ENCODE assay signal across 13 mouse cellular contexts in genomic region chr1:82475821-82476220, GRCm38 (mm10).
DNase-seq lines count a peak whose midpoint lies in the region; ATAC-seq and TF ChIP-seq lines count a peak whose summit lies in the region.
"Had no signal": no experiment of that assay in that cellular context is flagged by ENCODE, and none has a peak within 500 bp of the region (broad histone marks: within the 10 kb centered on the region; RNA-seq: fewer than 3 reads in every experiment).

No protein-coding gene starts in this region.

- 0 out of 2 replicates have a peak, but pooled peaks cover 2% of the 10 kb centered on the region for H3K4me1 ChIP-seq in heart, embryonic 10.5 days
- H3K4me1 ChIP-seq in midbrain, embryonic 13.5 days (replicated peaks) = peaks cover 12% of the 10 kb centered on the region; the same call in 1 of the 2 replicates
- 0 out of 2 replicates have a peak, but pooled peaks cover 4% of the 10 kb centered on the region for H3K4me1 ChIP-seq in midbrain, embryonic 14.5 days (ENCODE audit: control insufficient read depth, insufficient read depth, low read length)
- H3K4me1 ChIP-seq in forebrain, embryonic 14.5 days (ENCODE audit: control insufficient read depth, insufficient read depth, low read length) = peaks cover 12% of the 10 kb centered on the region; the same call in 1 of the 2 replicates
- H3K4me1 ChIP-seq: heart, embryonic 15.5 days had no signal

- no peak for TF ChIP-seq POLR2A in myocyte (IDR thresholded peaks at IDR 0.05; ENCODE audit: insufficient read length, low read depth)

- H3K4me2 ChIP-seq in midbrain, embryonic 13.5 days (replicated peaks) = no peak overlapping the region
- H3K4me2 ChIP-seq in midbrain, embryonic 14.5 days (ENCODE audit: low read length) = no peak overlapping the region
- H3K4me2 ChIP-seq in forebrain, embryonic 14.5 days (ENCODE audit: low read length) = no peak overlapping the region
- peak overlapping the region; percentile 46 for H3K4me2 ChIP-seq in myocyte (ENCODE audit: low read depth)

- no peak overlapping the region for H3ac ChIP-seq in myocyte (ENCODE audit: control insufficient read depth, insufficient read length)

- H3K9ac ChIP-seq in midbrain, embryonic 13.5 days (replicated peaks) = no peak overlapping the region
- H3K9ac ChIP-seq in midbrain, embryonic 14.5 days (replicated peaks; ENCODE audit: low read length) = no peak overlapping the region
- no peak overlapping the region for H3K9ac ChIP-seq in forebrain, embryonic 14.5 days (ENCODE audit: low read length)
- H3K9ac ChIP-seq: heart, embryonic 15.5 days had no signal

- no peaks in the 10 kb centered on the region for H3K79me2 ChIP-seq in myocyte (ENCODE audit: control insufficient read depth, insufficient read depth)

- intact Hi-C loops in heart, postnatal 14 days (cut with DNase I) = loop anchor here (2.0 to 5.0 kb wide), 3 partner anchors 44 to 1165 kb away; no protein-coding TSS in a partner anchor

- WGBS in heart, embryonic 10.5 days = 84% methylated on average over 4 of the region's 4 CpGs
- 90% methylated on average over 4 of the region's 4 CpGs for WGBS in midbrain, embryonic 13.5 days
- WGBS in midbrain, embryonic 14.5 days = 84% methylated on average over 4 of the region's 4 CpGs
- whole genome bisulfite sequencing in forebrain, embryonic 14.5 days = 76% methylated on average over 4 of the region's 4 CpGs

- no peaks in the 10 kb centered on the region for H3K36me3 ChIP-seq in heart, embryonic 10.5 days
- H3K36me3 ChIP-seq in midbrain, embryonic 13.5 days = no peaks in the 10 kb centered on the region
- H3K36me3 ChIP-seq in midbrain, embryonic 14.5 days (ENCODE audit: control insufficient read depth, insufficient read depth, low read length) = no peaks in the 10 kb centered on the region
- no peaks in the 10 kb centered on the region for H3K36me3 ChIP-seq in forebrain, embryonic 14.5 days (ENCODE audit: control insufficient read depth, insufficient read depth, low read length)
- no peaks in the 10 kb centered on the region for H3K36me3 ChIP-seq in myocyte (ENCODE audit: control insufficient read depth, insufficient read depth)
- H3K36me3 ChIP-seq: heart, embryonic 15.5 days; midbrain, embryonic 10.5 days had no signal

- no peaks in the 10 kb centered on the region for H3K27me3 ChIP-seq in heart, embryonic 10.5 days (ENCODE audit: insufficient read depth, poor library complexity, severe bottlenecking)
- no peaks in the 10 kb centered on the region for H3K27me3 ChIP-seq in midbrain, embryonic 13.5 days
- no peaks in the 10 kb centered on the region for H3K27me3 ChIP-seq in midbrain, embryonic 14.5 days (ENCODE audit: control insufficient read depth, insufficient read depth, low read length)
- no peaks in the 10 kb centered on the region for H3K27me3 ChIP-seq in forebrain, embryonic 14.5 days (replicated peaks; ENCODE audit: control insufficient read depth, insufficient read depth, low read length)
- H3K27me3 ChIP-seq in myocyte (ENCODE audit: control insufficient read depth, insufficient read depth, insufficient read length) = no peaks in the 10 kb centered on the region
- H3K27me3 ChIP-seq: heart, embryonic 15.5 days had no signal

- peak; percentile 49; the same call in 1 of the 2 replicates for ATAC-seq in midbrain, embryonic 13.5 days
- ATAC-seq in midbrain, embryonic 14.5 days (ENCODE audit: low FRiP score, low TSS enrichment) = no peak
- no peak for ATAC-seq in forebrain, embryonic 14.5 days
- ATAC-seq in megakaryocyte progenitor cell, adult 5-6 weeks (replicated peaks; ENCODE audit: poor library complexity) = no peak

- no peaks in the 10 kb centered on the region for H3K9me3 ChIP-seq in heart, embryonic 10.5 days
- H3K9me3 ChIP-seq in midbrain, embryonic 13.5 days = no peaks in the 10 kb centered on the region
- H3K9me3 ChIP-seq in midbrain, embryonic 14.5 days (ENCODE audit: control insufficient read depth, low read length) = no peaks in the 10 kb centered on the region
- no peaks in the 10 kb centered on the region for H3K9me3 ChIP-seq in forebrain, embryonic 14.5 days (replicated peaks; ENCODE audit: control insufficient read depth, low read length)
- H3K9me3 ChIP-seq: heart, embryonic 15.5 days; midbrain, embryonic 10.5 days had no signal

- no peak overlapping the region for H3K27ac ChIP-seq in heart, embryonic 10.5 days
- H3K27ac ChIP-seq in midbrain, embryonic 13.5 days = no peak overlapping the region
- H3K27ac ChIP-seq in midbrain, embryonic 14.5 days (replicated peaks; ENCODE audit: low read depth, low read length) = no peak overlapping the region
- H3K27ac ChIP-seq in forebrain, embryonic 14.5 days (ENCODE audit: low read depth, low read length) = peak overlapping the region; percentile 53; the same call in 1 of the 2 replicates
- H3K27ac ChIP-seq: midbrain, embryonic 10.5 days had no signal

- peak; percentile 51 for DNase-seq in heart, embryonic 10.5 days (ENCODE audit: low spot score)
- DNase-seq in heart, postnatal 14 days = no peak
- no peak for DNase-seq in midbrain, embryonic 14.5 days
- DNase-seq in forebrain, embryonic 14.5 days (ENCODE audit: low spot score) = no peak
- no peak for DNase-seq in left cerebral cortex, adult 11 months (ENCODE audit: low spot score)
- DNase-seq: cerebellum, adult 11 months; spleen, adult 18-20 months; thymus, postnatal 4 days had no signal

- H3K4me3 ChIP-seq in heart, embryonic 10.5 days = no peak overlapping the region
- H3K4me3 ChIP-seq in midbrain, embryonic 13.5 days (replicated peaks) = no peak overlapping the region
- no peak overlapping the region for H3K4me3 ChIP-seq in midbrain, embryonic 14.5 days (replicated peaks; ENCODE audit: low read depth, low read length)
- no peak overlapping the region for H3K4me3 ChIP-seq in forebrain, embryonic 14.5 days (ENCODE audit: low read depth, low read length)
- H3K4me3 ChIP-seq in myocyte = no peak overlapping the region
- H3K4me3 ChIP-seq: heart, embryonic 15.5 days; midbrain, embryonic 10.5 days had no signal

TF ChIP-seq in myocyte, 11 proteins besides CTCF, POLR2A, EP300 and RAD21:
- TF ChIP-seq MAX (IDR thresholded peaks at IDR 0.05; ENCODE audit: low read depth) (no peak), TCF12 (IDR thresholded peaks at IDR 0.05; ENCODE audit: insufficient read depth, poor library complexity, severe bottlenecking) (no peak), SRF (IDR thresholded peaks at IDR 0.05; ENCODE audit: control insufficient read depth, insufficient read length, low read depth) (no peak), MYOG (IDR thresholded peaks at IDR 0.05; ENCODE audit: control insufficient read depth in 1 of 3, insufficient read depth in 1 of 3, insufficient read length in 2 of 3, low read depth in 2 of 3) (no peak), TCF3 (IDR thresholded peaks at IDR 0.05; ENCODE audit: insufficient read length, low read depth) (no peak), USF1 (IDR thresholded peaks at IDR 0.05; ENCODE audit: low read depth) (no peak), CEBPB (IDR thresholded peaks at IDR 0.05; ENCODE audit: insufficient read depth, poor library complexity, severe bottlenecking) (no peak), E2F4 (IDR thresholded peaks at IDR 0.05; ENCODE audit: insufficient read depth) (no peak)
